Mouse (Mus musculus) mesoderm, embryonic 11.5 days (tissue): ENCODE data around the gene Gm8369.
"Not testable (repeated sequence)": the region's sequence is repeated elsewhere in the genome, so short reads cannot be mapped to it uniquely, and the experiment has no call there.

Experiments
- DNase-seq: peaks from one replicate; pipeline ENCODE4 v3.0.0-alpha.2; 2012; ENCODE audit warnings: low read depth, low spot score

The Gm8369 gene

GRCm38 (mm10) chr19:11485746-11486145 lies at the start of gene Gm8369:
Gene Gm8369 (plus strand): TSS chr19:11485938.
- no peak for DNase-seq

- DNase-seq = no peak
Measured at GRCm38 (mm10) chr19:11443338-11443737, 42.4 kb upstream of the Gm8369 start, which contains the start of gene Ms4a4b. Gene Ms4a4b (plus strand): TSS chr19:11443553.

- DNase-seq = no peak
Measured at GRCm38 (mm10) chr19:11443964-11444363, 41.8 kb upstream of the Gm8369 start.

- DNase-seq = no peak
Measured at GRCm38 (mm10) chr19:11447238-11447637, 38.5 kb upstream of the Gm8369 start.

GRCm38 (mm10) chr19:11459041-11459440 lies 26.7 kb upstream of the Gm8369 start:
- DNase-seq = not testable (repeated sequence)

- not testable (repeated sequence) for DNase-seq
Measured at GRCm38 (mm10) chr19:11464795-11465194, 20.9 kb upstream of the Gm8369 start.

- DNase-seq = no peak
Measured at GRCm38 (mm10) chr19:11466471-11466870, 19.3 kb upstream of the Gm8369 start.

- DNase-seq = not testable (repeated sequence)
Measured at GRCm38 (mm10) chr19:11468361-11468760, 17.4 kb upstream of the Gm8369 start.

GRCm38 (mm10) chr19:11469215-11469614 lies 16.5 kb upstream of the Gm8369 start, which contains the start of gene Ms4a6c:
Gene Ms4a6c (plus strand): TSS chr19:11469366.
- not testable (repeated sequence) for DNase-seq

GRCm38 (mm10) chr19:11479714-11480113 lies 6.0 kb upstream of the Gm8369 start:
- no peak for DNase-seq

GRCm38 (mm10) chr19:11482684-11483083 lies 3.1 kb upstream of the Gm8369 start:
- no peak for DNase-seq

- DNase-seq = no peak
Measured at GRCm38 (mm10) chr19:11483941-11484340, 1.8 kb upstream of the Gm8369 start.

GRCm38 (mm10) chr19:11484388-11484787 lies 1.4 kb upstream of the Gm8369 start:
- no peak for DNase-seq

GRCm38 (mm10) chr19:11485266-11485665 lies 472 bp upstream of the Gm8369 start:
- no peak for DNase-seq

GRCm38 (mm10) chr19:11486599-11486998 lies 861 bp downstream of the Gm8369 start:
- DNase-seq = no peak

GRCm38 (mm10) chr19:11491406-11492189 lies 5.9 kb downstream of the Gm8369 start:
- no peak for DNase-seq

GRCm38 (mm10) chr19:11492671-11493070 lies 6.9 kb downstream of the Gm8369 start:
- no peak for DNase-seq

GRCm38 (mm10) chr19:11494519-11494918 lies 8.8 kb downstream of the Gm8369 start:
- no peak for DNase-seq

- DNase-seq = no peak
Measured at GRCm38 (mm10) chr19:11496361-11496760, 10.6 kb downstream of the Gm8369 start.

- not testable (repeated sequence) for DNase-seq
Measured at GRCm38 (mm10) chr19:11497300-11497699, 11.6 kb downstream of the Gm8369 start.

GRCm38 (mm10) chr19:11500796-11501195 lies 15.1 kb downstream of the Gm8369 start:
- DNase-seq = no peak

- no peak for DNase-seq
Measured at GRCm38 (mm10) chr19:11501326-11501725, 15.6 kb downstream of the Gm8369 start.

- no peak for DNase-seq
Measured at GRCm38 (mm10) chr19:11504857-11505256, 19.1 kb downstream of the Gm8369 start.
